Mouse (Mus musculus) bone marrow, adult 2 months (tissue): Measurements from ENCODE around the gene 3110082I17Rik.

Experiments
- CTCF ChIP-seq: fragments of 200-500 bp; IDR thresholded peaks from 2 replicates; pipeline ENCODE4 v1.5.1; 2011; ENCODE audit warnings: low read length, control low read depth; ENCODE audit not compliant: control insufficient read depth, insufficient read depth
- POLR2A ChIP-seq: fragments of 200-500 bp; IDR thresholded peaks from 2 replicates; pipeline ENCODE4 v1.6.1; 2011; ENCODE audit warnings: low read depth, mild to moderate bottlenecking, control low read depth, low read length, borderline replicate concordance; ENCODE audit not compliant: control insufficient read depth

DNA sequence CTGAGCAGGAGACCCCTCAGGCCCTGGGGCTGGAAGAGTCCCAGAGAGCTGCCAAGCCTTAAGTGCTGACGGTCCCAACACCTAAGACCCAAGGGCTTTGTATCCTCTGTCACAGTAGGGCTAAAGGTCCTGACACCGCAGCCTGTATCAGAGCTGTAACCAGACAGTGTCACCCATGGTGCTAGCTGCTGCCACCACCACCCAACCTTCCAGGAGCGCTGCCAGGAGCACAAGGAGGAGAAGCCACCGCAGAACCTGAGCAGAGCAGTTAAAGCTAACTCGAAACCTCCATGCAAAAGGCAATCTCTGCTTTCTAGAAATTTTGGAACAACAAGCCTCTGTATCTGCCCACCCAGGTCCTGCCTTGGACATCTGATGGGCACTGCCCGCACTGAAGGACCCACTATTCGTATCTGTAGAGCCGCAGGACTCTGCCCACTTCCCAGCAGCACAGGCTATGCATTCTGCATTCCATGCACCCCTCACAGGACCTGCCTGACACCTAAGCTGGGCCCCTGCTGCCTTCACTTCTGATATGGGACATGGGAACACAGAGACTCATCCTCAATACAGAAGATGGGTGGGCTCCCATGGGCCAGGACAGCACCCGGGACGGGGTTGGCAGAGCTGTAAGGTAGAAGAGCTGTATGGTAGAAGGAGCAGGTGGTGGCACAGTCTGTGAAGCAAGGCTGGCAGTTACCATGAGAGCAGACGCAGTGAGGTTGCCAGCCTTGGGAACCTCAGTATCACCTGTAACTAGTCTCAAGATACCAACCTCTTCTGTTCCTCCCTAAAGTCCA, 19.2 kb downstream of the 3110082I17Rik start:
- TF ChIP-seq POLR2A (no peak), CTCF (no peak)
